Mouse (Mus musculus) brain, adult 2 months (tissue): ENCODE measurements around the gene Ndufa3.

ENCODE experiments used
- DNase-seq: peaks from one replicate; pipeline ENCODE4 v3.0.0; 2011; ENCODE audit warnings: low read depth, low spot score

Gene Ndufa3

DNA sequence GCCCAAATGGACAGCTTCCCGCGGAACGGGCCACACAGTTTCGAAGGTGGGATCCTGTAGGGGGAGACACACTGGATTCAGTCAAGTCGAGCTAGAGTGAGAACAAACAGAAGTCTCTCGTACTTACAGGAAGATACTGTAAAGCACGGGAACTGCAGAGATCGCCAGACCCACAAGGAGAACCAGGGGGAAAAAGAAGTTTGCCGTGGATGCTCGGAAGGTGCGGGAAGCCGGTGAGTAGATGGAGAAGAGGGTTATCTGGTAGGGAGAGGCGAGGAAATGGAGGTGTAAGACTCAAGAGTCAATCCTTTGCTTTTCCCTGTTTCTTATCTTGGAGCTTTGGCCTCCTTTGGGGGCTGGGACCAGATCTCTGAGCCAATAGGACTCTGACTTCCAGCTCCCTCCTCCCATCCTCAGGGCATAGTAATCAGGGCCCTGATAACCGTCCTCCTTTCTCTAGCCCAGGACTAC is 49.8 kb downstream of the Ndufa3 start:
- no peak for DNase-seq
